Mouse (Mus musculus): ENCODE measurements around the gene Tgfbi. TPM values are rescaled to one million over a fixed set of nuclear protein-coding genes. Genes with fewer than 3 reads are reported as not detected.

Gene Tgfbi
- polyA plus RNA-seq, 1 experiment from 2014 or later = 165 TPM

DNA sequence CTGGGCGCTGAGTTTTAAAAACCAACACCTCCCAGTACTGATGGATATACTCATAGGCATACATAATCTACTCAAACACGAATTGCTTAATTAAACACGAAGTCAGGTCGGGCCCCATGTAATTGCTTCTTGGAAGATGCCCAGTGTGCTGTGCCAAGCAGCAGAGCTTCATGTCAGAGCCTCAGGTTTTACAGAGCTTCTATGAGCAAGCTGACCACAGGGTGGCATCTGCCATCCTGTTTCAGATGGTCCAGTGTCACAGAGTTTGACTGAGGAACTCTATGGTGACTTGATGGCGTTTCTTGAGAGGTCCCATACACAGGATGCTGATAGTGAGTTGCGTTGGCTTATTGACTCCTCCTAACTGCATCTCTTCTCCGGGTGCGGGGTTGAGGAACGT is 6.5 kb downstream of the Tgfbi start:
- WGBS = 64% methylated on average over 9 of the region's 9 CpGs
- H3K9me3 ChIP-seq = no peaks in the 10 kb centered on the region
- H3K27ac ChIP-seq = no peak overlapping the region
- H3K27me3 ChIP-seq (replicated peaks) = no peaks in the 10 kb centered on the region
- no peak overlapping the region for H3K9ac ChIP-seq
- H3K4me3 ChIP-seq (replicated peaks) = no peak overlapping the region
- no peaks in the 10 kb centered on the region; the same call in 1 of the 2 replicates for H3K36me3 ChIP-seq
- peaks cover 39% of the 10 kb centered on the region for H3K4me1 ChIP-seq
- ATAC-seq (ENCODE audit: insufficient read depth, low FRiP score, low read depth) = no peak
- H3K4me2 ChIP-seq = no peak overlapping the region

DNA sequence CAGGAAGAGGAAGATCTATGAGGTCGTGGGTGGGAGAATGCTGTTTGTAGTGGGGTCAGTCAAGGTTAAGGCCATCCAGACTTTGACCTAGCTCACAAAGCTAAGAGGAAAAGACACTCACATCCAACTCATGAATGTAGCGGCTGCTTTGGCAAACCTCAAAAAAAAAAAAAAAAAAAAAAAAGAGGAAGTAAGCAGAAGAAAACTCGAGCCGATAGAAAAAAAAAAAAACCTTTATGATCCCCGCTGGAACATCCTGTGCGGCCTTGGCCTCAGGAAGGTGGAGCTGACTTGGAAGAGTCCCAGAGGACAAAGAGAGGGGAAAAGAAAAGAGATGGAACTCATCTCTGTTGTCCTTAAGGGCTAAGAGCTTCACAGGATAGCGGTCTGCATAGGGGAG is 7.1 kb downstream of the Tgfbi start:
- Histone ChIP-seq H3K4me1 (peaks cover 39% of the 10 kb centered on the region), H3K9me3 (no peaks in the 10 kb centered on the region), H3K27ac (no peak overlapping the region), H3K4me3 (replicated peaks) (no peak overlapping the region), H3K4me2 (no peak overlapping the region), H3K27me3 (replicated peaks) (no peaks in the 10 kb centered on the region), H3K9ac (no peak overlapping the region), H3K36me3 (no peaks in the 10 kb centered on the region; the same call in 1 of the 2 replicates)
- 37% methylated on average over 7 of the region's 7 CpGs for WGBS
- ATAC-seq (ENCODE audit: insufficient read depth, low FRiP score, low read depth) = no peak

DNA sequence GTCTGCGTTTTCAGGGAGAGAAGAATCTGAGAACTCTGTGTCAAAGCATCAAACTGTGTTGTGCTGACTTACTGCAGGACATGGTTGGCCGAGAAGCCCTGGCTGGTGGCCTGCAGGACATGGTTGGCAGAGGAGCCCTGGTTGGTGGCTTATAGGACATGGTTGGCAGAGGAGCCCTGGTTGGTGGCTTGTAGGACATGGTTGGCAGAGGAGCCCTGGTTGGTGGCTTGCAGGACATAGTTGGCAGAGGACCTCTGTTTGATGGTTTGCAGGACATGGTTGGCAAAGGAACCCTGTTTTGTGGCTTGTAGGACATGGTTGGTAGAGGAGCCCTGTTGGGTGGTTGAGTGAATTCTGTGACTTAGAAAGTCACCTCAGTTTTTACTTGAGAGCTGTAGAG is 7.9 kb downstream of the Tgfbi start:
- H3K4me1 ChIP-seq = peaks cover 42% of the 10 kb centered on the region
- H3K9me3 ChIP-seq = no peaks in the 10 kb centered on the region
- no peaks in the 10 kb centered on the region; the same call in 1 of the 2 replicates for H3K36me3 ChIP-seq
- H3K4me2 ChIP-seq = no peak overlapping the region
- no peak overlapping the region for H3K4me3 ChIP-seq (replicated peaks)
- no peak overlapping the region for H3K9ac ChIP-seq
- 87% methylated on average over 2 of the region's 2 CpGs for WGBS
- no peak overlapping the region for H3K27ac ChIP-seq
- no peak for ATAC-seq (ENCODE audit: insufficient read depth, low FRiP score, low read depth)
- H3K27me3 ChIP-seq (replicated peaks) = no peaks in the 10 kb centered on the region

DNA sequence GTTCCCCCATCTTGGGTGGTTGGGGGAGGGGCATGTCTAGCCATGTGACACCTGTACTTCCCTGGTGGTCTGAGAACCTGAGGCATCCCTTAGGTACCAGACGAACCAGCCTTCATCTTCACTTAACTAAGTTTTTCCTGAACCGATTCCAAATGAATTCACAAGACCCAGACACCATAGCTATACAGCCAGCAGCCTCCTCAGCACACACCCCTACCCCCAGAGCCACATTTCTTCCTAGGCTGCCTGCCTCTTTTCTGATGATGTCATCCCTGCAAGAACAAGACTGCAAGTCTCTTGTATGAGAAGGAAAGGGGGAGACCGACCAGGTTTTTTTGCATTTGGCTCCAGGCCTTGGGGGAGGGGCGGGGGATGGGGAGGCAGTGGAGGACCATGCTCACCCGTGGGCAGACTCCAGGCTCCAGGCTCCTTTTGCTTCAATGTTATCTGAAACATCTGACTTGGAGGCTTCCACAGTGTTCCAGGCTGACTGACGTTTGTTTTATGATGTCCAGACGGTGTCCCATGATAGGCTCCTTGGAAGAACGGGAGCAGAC is 13.0 kb downstream of the Tgfbi start:
- ATAC-seq (ENCODE audit: insufficient read depth, low FRiP score, low read depth) = no peak; the same call in 1 of the 2 replicates
- no peaks in the 10 kb centered on the region for H3K9me3 ChIP-seq
- no peak overlapping the region for H3K4me2 ChIP-seq

DNA sequence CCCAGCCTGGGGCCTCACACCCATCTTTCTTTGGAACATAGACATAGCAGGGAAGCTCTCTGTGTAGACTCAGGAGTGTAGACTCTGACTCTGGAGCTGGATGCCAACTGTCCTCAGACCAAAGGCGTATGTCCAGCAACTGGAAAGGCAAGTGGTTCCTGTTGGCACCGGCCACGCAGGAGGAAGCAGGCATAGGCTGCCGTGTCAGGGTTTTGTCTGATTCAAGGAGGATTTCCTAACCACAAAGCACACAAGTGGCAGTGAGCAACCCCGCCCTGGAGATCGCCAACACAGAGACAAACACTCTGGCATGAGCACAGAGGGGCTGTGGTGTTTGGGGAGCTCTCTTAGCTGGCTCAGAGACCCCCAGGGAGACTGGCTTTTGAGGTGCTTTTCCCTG is 17.2 kb downstream of the Tgfbi start:
- H3K4me2 ChIP-seq = no peak overlapping the region
- no peaks in the 10 kb centered on the region for H3K27me3 ChIP-seq (replicated peaks)
- H3K27ac ChIP-seq = no peak overlapping the region
- no peak overlapping the region for H3K9ac ChIP-seq
- ATAC-seq (ENCODE audit: insufficient read depth, low FRiP score, low read depth) = no peak
- H3K4me3 ChIP-seq (replicated peaks) = no peak overlapping the region
- H3K36me3 ChIP-seq = peaks cover 11% of the 10 kb centered on the region; the same call in 1 of the 2 replicates
- peaks cover 18% of the 10 kb centered on the region for H3K4me1 ChIP-seq
- 70% methylated on average over 6 of the region's 6 CpGs for WGBS
- H3K9me3 ChIP-seq = no peaks in the 10 kb centered on the region

More for the DNA sequence above, 13.0 kb downstream of the Tgfbi start:
- H3K9ac ChIP-seq = no peak overlapping the region
- no peaks in the 10 kb centered on the region for H3K27me3 ChIP-seq (replicated peaks)
- peaks cover 8% of the 10 kb centered on the region; the same call in 1 of the 2 replicates for H3K4me1 ChIP-seq
- 43% methylated on average over 8 of the region's 8 CpGs for WGBS
- H3K27ac ChIP-seq = no peak overlapping the region
- H3K36me3 ChIP-seq = peaks cover 8% of the 10 kb centered on the region
- no peak overlapping the region for H3K4me3 ChIP-seq (replicated peaks)

DNA sequence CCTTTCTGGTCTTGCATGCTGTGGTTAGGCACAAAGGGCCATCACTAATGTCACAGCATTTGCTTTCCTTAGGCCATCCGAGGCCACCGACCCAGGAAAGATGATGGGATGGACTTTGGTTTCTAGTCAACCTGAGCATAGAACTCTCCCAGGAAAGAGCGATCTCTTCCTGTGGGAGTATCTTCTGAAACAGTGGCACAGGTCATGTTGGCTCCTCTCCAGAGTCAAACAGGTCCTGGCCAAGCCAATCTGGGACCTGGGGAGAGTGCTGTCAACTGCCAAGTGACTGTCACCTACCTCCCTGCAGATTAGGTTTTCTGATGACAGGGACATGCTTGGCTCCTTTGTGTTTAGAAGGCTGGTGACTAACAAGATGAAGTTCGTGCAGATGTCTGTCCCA is 20.8 kb downstream of the Tgfbi start:
- Histone ChIP-seq H3K27me3 (replicated peaks) (no peaks in the 10 kb centered on the region), H3K27ac (peak overlapping the region; percentile 28; the same call in 1 of the 2 replicates), H3K9ac (no peak overlapping the region), H3K9me3 (no peaks in the 10 kb centered on the region), H3K4me1 (peaks cover 21% of the 10 kb centered on the region; the same call in 1 of the 2 replicates), H3K4me2 (no peak overlapping the region), H3K36me3 (peaks cover 16% of the 10 kb centered on the region; the same call in 1 of the 2 replicates), H3K4me3 (replicated peaks) (no peak overlapping the region)
- ATAC-seq (ENCODE audit: insufficient read depth, low FRiP score, low read depth) = no peak
- 77% methylated on average over 4 of the region's 4 CpGs for WGBS

DNA sequence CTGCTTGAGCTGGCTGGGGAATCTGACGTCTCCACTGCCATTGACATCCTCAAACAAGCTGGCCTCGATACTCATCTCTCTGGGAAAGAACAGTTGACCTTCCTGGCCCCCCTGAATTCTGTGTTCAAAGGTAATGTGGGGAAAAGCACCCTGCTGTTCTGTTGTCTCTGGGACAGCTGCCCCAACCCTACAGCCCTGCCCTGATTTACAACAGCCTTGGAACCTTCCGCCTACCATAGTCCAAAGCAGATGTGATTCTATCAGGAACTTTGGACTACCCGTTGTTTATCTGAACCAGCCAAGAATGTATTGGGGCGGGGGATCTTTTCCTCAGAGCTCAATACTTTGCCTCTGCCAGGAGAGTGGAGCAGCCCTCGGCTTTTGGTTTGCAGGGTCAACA is 21.2 kb downstream of the Tgfbi start:
- Histone ChIP-seq H3K27ac (peak overlapping the region; percentile 28; the same call in 1 of the 2 replicates), H3K4me3 (replicated peaks) (no peak overlapping the region), H3K9ac (no peak overlapping the region), H3K4me2 (no peak overlapping the region), H3K9me3 (no peaks in the 10 kb centered on the region), H3K4me1 (peaks cover 26% of the 10 kb centered on the region), H3K36me3 (peaks cover 13% of the 10 kb centered on the region; the same call in 1 of the 2 replicates), H3K27me3 (replicated peaks) (no peaks in the 10 kb centered on the region)
- ATAC-seq (ENCODE audit: insufficient read depth, low FRiP score, low read depth) = no peak
- WGBS = 30% methylated on average over 6 of the region's 6 CpGs

DNA sequence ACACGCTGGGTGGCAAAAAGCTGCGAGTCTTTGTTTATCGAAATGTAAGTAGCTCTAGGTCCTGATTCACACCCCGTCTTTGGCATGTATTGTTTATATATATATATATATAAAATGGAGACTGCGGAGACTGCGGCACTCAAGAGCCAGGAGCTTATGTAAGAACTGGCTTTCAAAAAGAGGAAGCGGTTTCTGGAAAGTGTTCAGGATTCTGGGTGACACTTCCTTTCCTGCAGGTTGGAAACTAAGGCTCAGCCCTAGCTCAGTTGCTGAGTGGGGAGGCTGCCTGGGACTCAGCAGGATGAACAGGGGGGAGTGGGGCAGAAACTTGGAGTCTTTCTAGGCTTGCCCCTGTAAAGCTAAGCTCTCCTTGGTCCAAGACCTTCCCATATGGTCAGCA is 22.0 kb downstream of the Tgfbi start:
- Histone ChIP-seq H3K4me1 (peaks cover 34% of the 10 kb centered on the region), H3K9ac (no peak overlapping the region), H3K27ac (peak overlapping the region; percentile 28; the same call in 1 of the 2 replicates), H3K27me3 (replicated peaks) (no peaks in the 10 kb centered on the region), H3K9me3 (no peaks in the 10 kb centered on the region), H3K4me2 (no peak overlapping the region), H3K36me3 (peaks cover 11% of the 10 kb centered on the region; the same call in 1 of the 2 replicates), H3K4me3 (replicated peaks) (no peak overlapping the region)
- 53% methylated on average over 7 of the region's 7 CpGs for WGBS
- no peak for ATAC-seq (ENCODE audit: insufficient read depth, low FRiP score, low read depth)

DNA sequence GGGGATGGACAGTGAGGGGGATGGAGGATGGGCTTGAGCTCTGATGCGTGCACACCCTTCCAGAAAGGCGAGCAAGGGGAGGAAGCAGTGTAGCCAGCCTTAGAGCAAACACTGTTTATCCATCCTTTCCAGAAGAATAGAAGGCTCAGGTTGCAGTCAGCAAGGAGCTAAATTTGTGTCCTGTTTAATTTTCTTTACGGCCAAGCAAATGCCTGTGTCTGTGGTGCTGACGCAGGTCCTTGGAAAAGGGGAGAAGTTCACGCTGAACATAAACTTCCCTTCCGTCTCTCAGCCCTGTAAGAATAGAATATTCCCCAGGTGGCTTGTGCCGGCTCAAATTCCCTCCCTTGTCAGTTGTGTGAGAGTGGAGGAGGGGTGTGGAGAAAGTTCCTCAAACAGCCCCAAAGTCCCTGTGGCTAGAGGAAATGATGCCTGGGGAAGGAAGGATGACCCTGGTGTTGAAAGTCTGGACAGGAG is 24.9 kb downstream of the Tgfbi start:
- Histone ChIP-seq H3K27ac (peak overlapping the region; percentile 83), H3K27me3 (replicated peaks) (no peaks in the 10 kb centered on the region), H3K36me3 (peaks cover 16% of the 10 kb centered on the region), H3K9me3 (no peaks in the 10 kb centered on the region), H3K4me1 (peaks cover 34% of the 10 kb centered on the region), H3K9ac (no peak overlapping the region), H3K4me3 (replicated peaks) (no peak overlapping the region), H3K4me2 (peak overlapping the region; percentile 6; the same call in 1 of the 2 replicates)
- ATAC-seq (ENCODE audit: insufficient read depth, low FRiP score, low read depth) = peak; percentile 48; the same call in 1 of the 2 replicates
- WGBS = 7% methylated on average over 7 of the region's 7 CpGs

DNA sequence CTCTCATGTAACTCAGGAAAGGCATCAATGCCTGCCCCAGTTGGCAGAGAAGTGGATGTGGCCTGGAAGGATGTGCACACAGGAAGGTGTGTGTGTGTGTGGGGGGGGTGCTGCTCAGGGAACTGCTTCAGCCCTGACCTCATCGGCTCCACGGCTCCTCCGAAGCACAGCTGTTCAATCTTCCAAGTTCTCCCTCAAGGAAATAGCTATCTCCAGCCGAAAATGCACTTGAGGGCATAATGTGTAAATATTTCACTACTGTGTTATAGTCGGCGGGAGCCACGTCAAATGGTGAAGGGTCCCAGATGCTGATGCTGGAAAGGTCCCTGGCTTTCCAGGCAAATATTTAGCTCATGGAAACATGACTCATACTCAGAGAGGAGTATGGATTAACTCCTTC is 25.6 kb downstream of the Tgfbi start:
- peak; percentile 77 for ATAC-seq (ENCODE audit: insufficient read depth, low FRiP score, low read depth)
- Histone ChIP-seq H3K36me3 (peaks cover 17% of the 10 kb centered on the region), H3K4me1 (peaks cover 34% of the 10 kb centered on the region), H3K27ac (peak overlapping the region; percentile 83), H3K4me3 (replicated peaks) (no peak overlapping the region), H3K4me2 (peak overlapping the region; percentile 24; the same call in 1 of the 2 replicates), H3K9ac (no peak overlapping the region), H3K9me3 (no peaks in the 10 kb centered on the region), H3K27me3 (replicated peaks) (no peaks in the 10 kb centered on the region)
- WGBS = 7% methylated on average over 7 of the region's 7 CpGs

DNA sequence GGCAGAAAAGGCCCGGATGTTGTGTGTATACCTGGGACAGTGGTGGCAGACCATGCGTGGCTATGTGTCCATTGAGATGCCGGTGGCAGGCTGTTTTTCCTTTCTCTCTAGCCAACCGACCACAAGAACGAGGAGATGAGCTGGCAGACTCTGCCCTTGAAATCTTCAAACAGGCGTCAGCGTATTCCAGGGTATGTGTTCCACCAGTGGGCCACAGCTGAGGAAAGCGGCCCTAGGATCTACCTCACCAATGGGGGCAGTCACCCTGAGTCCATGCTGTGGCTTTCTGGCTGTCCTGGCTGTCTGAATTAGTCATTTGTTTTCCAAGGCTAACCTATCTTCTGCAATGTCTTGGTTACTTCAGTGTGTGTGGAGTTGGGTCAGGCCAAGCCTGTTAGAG is 27.7 kb downstream of the Tgfbi start:
- H3K36me3 ChIP-seq = peaks cover 17% of the 10 kb centered on the region
- no peak overlapping the region for H3K4me3 ChIP-seq (replicated peaks)
- H3K9me3 ChIP-seq = no peaks in the 10 kb centered on the region
- no peak overlapping the region for H3K9ac ChIP-seq
- no peak overlapping the region for H3K27ac ChIP-seq
- H3K4me1 ChIP-seq = peaks cover 22% of the 10 kb centered on the region
- ATAC-seq (ENCODE audit: insufficient read depth, low FRiP score, low read depth) = no peak
- no peak overlapping the region for H3K4me2 ChIP-seq
- 89% methylated on average over 8 of the region's 8 CpGs for WGBS
- no peaks in the 10 kb centered on the region for H3K27me3 ChIP-seq (replicated peaks)

DNA sequence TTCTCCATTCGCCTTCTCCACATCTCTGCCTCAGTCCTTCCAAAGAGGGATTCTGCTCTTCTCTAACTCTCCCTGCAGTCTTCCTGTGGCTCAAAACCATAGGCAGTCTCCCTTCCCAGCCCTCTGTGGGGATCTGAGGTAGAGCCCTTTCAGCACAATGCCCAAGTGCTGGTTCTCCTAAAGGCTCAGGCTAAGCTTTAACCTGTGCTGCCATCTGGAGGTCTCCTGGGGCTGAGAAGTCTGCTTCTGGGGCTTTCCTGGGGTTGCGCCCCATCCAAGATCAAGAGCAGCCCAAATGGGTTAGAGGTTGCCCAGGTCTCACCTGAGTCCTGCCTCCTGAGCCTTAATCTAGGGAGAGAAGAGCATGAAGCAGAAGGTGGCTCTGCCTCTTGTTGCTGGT is 32.4 kb downstream of the Tgfbi start:
- no peaks in the 10 kb centered on the region for H3K27me3 ChIP-seq (replicated peaks)
- 88% methylated on average over 2 of the region's 2 CpGs for WGBS
- no peak overlapping the region for H3K9ac ChIP-seq
- peaks cover 7% of the 10 kb centered on the region; the same call in 1 of the 2 replicates for H3K4me1 ChIP-seq
- no peak overlapping the region for H3K4me2 ChIP-seq
- H3K36me3 ChIP-seq = peaks cover 7% of the 10 kb centered on the region; the same call in 1 of the 2 replicates
- H3K9me3 ChIP-seq = no peaks in the 10 kb centered on the region
- no peak overlapping the region for H3K27ac ChIP-seq
- ATAC-seq (ENCODE audit: insufficient read depth, low FRiP score, low read depth) = no peak
- H3K4me3 ChIP-seq (replicated peaks) = no peak overlapping the region
